Mouse (Mus musculus) neural tube, embryonic 13.5 days (tissue): Measurements from ENCODE around the gene Batf. TPM values are rescaled to one million over a fixed set of nuclear protein-coding genes. Genes with fewer than 3 reads are reported as not detected.

Experiments used
- microRNA-seq: library from miRNA; unstranded; fragments of <30 nt; microRNA quantifications from one replicate; pipeline ENCODE4, GENCODE M21; 2016
- polyA plus RNA-seq: library from polyadenylated mRNA; unstranded; fragments of >200 nt; fragmentation: Nextera tagmentation; extraction: Ambion mirVana; gene quantifications from 2 replicates; pipeline ENCODE4 v1.2.1, GENCODE M21; 2015

Batf gene
- polyA plus RNA-seq, 1 experiment from 2014 or later = 0.96 TPM

Small RNAs within 50 kb of the gene (microRNA-seq; reads per million reads assigned to microRNA genes)
- not detected for gene Gm47285

Other genes with a start within 250 kb of the Batf start
- gene Fos, start 212.8 kb upstream of the Batf start, polyA plus RNA-seq = 1.9 and 2.8 TPM in 2 replicates
- gene Jdp2, start 87.6 kb upstream of the Batf start, polyA plus RNA-seq = 0.41 and 0.53 TPM in 2 replicates
- 4.3 and 4.9 TPM in 2 replicates for gene Flvcr2, start 59.9 kb downstream of the Batf start, polyA plus RNA-seq
- gene Erg28, start 137.9 kb downstream of the Batf start, polyA plus RNA-seq = 88.4 and 90.0 TPM in 2 replicates
- gene Ttll5, start 138.0 kb downstream of the Batf start, polyA plus RNA-seq = 14.3 and 15.1 TPM in 2 replicates